Mouse (Mus musculus) lung, adult 2 months (tissue): ENCODE results near the gene Nat14. TPM values are rescaled to one million over a fixed set of nuclear protein-coding genes. Genes with fewer than 3 reads are reported as not detected.

Experiments used
- DNase-seq: peaks from one replicate; pipeline ENCODE4 v3.0.0; 2022
- H3K4me1 ChIP-seq: fragments of 200-500 bp; 2 replicates; pipeline ENCODE4 v1.6.1; 2011; ENCODE audit warnings: low read length; ENCODE audit not compliant: control insufficient read depth, insufficient read depth
- H3K4me3 ChIP-seq: fragments of 200-500 bp; replicated peaks from 2 replicates; pipeline ENCODE3; 2011; ENCODE audit warnings: low read depth, mild to moderate bottlenecking, control low read depth, low read length; ENCODE audit errors: extremely low read depth
- CTCF ChIP-seq: fragments of 200-500 bp; IDR thresholded peaks from 2 replicates; pipeline ENCODE4 v1.5.1; 2011; ENCODE audit warnings: mild to moderate bottlenecking, low read length, control low read depth; ENCODE audit not compliant: insufficient read depth
- POLR2A ChIP-seq: fragments of 200-500 bp; IDR thresholded peaks from 2 replicates; pipeline ENCODE4 v1.6.1; 2011; ENCODE audit warnings: low read depth, mild to moderate bottlenecking, control low read depth, low read length, borderline replicate concordance; ENCODE audit errors: extremely low read depth
- WGBS: fragments of 180-500 bp; shearing (Covaris S2); methylation state at CpG from one replicate; pipeline ENCODE4 v1.1.7; 2018; 5-methylcytosine and 5-hydroxymethylcytosine counted together
- polyA plus RNA-seq: library from polyadenylated mRNA; depleted of rRNA; stranded (reverse); fragments of >200 nt; gene quantifications from 2 replicates; pipeline ENCODE4 v1.2.3, GENCODE M21; 2012

The Nat14 gene
- polyA plus RNA-seq, 1 experiment = 7.6 TPM

DNA sequence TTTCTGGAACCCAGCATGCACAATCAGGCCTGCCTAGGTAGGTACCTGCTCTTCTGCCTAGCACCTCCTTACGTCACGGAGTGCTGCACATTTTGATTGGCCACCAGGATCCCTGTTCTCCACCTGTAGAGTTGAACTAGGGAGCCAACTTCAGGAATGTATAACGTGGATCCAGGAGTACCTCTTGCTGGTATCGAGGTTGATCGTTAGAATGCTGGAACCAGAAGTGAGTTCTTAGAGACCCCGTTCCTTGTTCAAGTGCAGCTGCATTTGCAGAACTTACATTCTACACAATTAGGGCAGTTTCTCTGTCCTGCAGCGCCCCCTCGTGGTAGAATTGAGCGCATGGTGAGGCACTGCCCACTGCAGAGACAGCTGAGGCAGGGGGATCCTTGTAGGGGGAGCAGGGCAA, 18.2 kb downstream of the Nat14 start:
- Histone ChIP-seq H3K4me1 (no peaks in the 10 kb centered on the region), H3K4me3 (no peak overlapping the region)
- peak; percentile 79 for TF ChIP-seq CTCF
- no peak for TF ChIP-seq POLR2A
- peak; percentile 80 for DNase-seq
- 22% methylated on average over 9 of the region's 9 CpGs for WGBS

DNA sequence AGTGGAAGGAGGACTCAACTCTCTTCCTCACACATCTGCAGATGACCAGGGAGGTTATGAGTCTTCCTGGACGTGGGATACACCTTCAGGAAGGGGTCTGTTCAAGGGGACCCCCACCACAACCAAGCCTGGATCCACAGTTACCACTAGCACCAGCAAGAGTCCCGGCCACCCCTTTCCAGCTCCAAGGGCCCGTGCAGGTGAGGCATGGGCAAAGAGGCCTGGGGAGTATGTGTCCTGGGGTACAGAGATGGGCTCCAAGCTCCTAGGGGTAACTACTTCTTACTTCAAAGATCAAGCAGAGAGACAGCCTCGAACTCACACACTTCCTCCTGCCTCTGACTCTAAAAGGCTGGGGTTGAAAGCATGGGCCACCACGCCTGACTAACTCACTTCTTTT, 20.8 kb downstream of the Nat14 start:
- no peak for DNase-seq
- WGBS = 42% methylated on average over 5 of the region's 5 CpGs
- H3K4me3 ChIP-seq = no peak overlapping the region
- H3K4me1 ChIP-seq = no peaks in the 10 kb centered on the region
- TF ChIP-seq CTCF (no peak), POLR2A (no peak)

DNA sequence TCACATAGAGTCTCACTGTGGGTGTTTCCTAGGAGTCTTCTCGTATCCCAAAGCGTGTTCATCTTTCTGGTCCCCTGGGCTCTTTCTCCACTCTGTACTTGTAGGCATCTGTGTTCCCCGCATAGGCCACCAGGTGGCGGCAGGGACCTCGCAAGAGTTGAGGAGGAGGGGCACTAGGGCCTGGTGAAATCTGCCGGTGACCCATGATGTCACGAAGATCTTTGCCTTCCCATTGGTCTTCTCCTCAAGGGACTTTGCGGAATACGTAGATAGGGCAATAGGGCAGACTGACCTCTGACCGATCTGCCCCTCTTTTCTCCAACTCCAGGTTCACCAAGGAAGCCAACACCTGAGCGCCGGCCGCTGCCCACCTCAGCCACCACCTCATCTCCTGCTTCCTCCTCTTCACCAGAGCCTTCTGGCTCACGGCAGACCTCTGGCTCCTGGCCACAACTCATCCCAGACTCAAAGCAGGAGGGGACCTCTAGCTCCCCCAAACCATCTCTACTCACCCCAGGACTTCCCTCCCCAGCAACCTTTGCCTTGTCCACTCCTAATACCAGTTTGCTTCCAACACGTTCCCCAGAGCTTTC, 21.5 kb downstream of the Nat14 start:
- TF ChIP-seq POLR2A (no peak), CTCF (peak; percentile 91)
- WGBS = 11% methylated on average over 15 of the region's 15 CpGs
- peak; percentile 97 for DNase-seq
- H3K4me3 ChIP-seq = peak overlapping the region; percentile 63
- no peaks in the 10 kb centered on the region for H3K4me1 ChIP-seq

DNA sequence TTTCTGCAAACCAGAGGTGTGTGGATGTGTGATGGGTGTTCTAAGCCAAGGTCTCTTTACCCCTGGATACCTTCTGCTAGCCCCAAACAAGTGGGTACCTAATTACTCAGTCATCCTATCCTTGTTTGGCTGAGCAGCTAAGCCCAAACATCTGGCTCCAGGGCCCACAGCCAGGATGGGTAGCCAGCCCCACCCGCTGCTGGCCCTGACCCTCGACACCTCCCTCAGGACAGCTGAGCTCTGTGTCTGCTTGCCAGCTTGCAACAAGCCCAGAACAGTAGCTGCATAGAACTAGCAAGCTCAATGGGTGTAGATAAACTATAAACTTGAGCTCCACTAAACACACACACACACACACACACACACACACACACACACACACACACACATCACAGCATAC, 26.0 kb downstream of the Nat14 start:
- H3K4me1 ChIP-seq = no peaks in the 10 kb centered on the region
- no peak for DNase-seq
- H3K4me3 ChIP-seq = no peak overlapping the region
- TF ChIP-seq POLR2A = no peak
- no peak for TF ChIP-seq CTCF
- 20% methylated on average over 2 of the region's 2 CpGs for WGBS

DNA sequence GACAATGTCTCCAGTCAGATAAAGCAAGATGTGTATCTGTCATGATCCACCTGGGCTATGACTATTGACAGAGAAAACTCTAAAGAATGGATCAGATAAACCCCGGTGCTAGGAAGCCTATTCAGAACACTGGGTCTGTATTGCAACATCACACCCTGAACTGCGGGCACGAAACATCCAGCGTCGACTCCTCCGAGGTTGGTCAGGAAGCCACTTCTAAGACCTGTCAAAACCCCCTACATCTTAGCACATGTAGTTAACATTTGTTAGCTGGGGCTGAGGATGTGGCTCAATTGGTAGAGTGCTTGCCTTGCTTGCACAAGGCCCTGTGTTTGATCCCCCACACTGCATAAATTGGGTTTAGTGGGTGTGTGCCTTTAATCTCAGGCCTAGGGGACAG, 26.6 kb downstream of the Nat14 start:
- H3K4me3 ChIP-seq = no peak overlapping the region
- whole genome bisulfite sequencing = 28% methylated on average over 6 of the region's 6 CpGs
- DNase-seq = no peak
- TF ChIP-seq CTCF (no peak), POLR2A (no peak)
- H3K4me1 ChIP-seq = no peaks in the 10 kb centered on the region

DNA sequence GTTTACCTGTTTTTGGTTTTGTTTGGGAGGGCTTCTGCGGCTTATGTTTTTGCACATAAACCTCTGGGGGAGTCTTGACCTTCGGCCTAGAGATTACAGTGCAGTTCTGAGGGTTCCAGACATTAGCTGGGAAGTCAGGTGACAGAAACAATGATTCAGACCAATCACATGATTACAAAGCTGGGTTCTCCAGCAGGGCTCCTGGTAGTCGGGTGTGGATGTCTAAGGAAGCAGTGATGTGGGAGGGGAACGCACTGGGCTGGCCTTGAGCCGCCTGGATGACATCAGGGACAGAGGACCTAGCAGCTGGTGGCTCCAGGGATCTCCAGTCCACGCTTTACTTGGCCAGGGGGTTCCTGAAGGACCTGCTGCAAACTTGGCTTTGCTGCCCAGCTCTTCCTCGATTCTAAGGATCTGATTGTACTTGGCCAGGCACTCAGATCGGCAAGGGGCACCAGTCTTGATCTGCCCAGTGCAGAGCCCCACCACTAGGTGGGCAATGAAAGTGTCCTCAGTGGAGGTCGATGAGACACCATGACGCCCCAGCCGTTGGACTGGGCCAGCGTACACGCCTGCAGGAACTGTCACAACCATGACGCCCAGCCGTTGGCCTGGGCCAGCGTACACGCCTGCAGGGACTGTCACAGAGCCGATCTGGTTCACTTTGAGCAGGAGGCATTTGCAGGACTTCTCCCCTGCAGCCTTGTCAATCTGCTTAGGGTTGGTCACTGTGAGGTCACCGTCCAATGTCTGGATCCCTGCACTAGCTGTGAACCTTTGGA, 28.9 kb downstream of the Nat14 start:
- peaks cover 2% of the 10 kb centered on the region for H3K4me1 ChIP-seq
- no peak for DNase-seq
- 77% methylated on average over 19 of the region's 19 CpGs for WGBS
- H3K4me3 ChIP-seq = no peak overlapping the region
- TF ChIP-seq CTCF = no peak
- no peak for TF ChIP-seq POLR2A

DNA sequence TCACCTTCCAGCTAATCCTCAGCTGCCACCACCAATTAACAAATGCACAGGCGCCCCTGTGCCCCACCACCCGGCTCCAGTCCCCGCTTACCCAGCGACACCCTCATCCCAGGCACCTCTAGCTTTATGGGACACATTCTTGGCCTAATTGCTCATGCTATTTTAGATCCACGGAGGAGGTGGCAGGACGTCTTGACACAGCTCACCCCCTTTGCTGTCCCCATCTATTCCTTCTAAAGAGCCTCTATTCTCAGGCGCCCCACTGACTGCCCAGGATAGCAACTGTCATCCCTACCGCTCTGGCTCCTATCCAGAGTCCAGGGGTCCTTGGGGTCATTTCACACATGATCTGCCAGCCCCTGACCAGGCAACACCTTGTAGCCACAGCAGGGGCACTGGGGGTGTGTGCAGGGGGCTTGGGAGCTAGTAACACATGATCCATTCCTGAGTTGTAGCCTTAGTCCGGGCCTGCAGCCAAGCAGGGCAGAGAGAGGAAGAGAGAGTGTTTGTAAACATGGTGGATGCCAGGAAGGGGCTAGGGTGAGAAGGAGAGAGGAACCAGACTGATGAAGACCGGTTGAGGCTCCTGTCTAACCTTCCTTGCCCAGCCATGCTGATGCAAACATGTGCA, 32.1 kb downstream of the Nat14 start:
- Histone ChIP-seq H3K4me1 (peaks cover 2% of the 10 kb centered on the region), H3K4me3 (no peak overlapping the region)
- TF ChIP-seq POLR2A (no peak), CTCF (no peak)
- DNase-seq = no peak
- 26% methylated on average over 10 of the region's 10 CpGs for WGBS

DNA sequence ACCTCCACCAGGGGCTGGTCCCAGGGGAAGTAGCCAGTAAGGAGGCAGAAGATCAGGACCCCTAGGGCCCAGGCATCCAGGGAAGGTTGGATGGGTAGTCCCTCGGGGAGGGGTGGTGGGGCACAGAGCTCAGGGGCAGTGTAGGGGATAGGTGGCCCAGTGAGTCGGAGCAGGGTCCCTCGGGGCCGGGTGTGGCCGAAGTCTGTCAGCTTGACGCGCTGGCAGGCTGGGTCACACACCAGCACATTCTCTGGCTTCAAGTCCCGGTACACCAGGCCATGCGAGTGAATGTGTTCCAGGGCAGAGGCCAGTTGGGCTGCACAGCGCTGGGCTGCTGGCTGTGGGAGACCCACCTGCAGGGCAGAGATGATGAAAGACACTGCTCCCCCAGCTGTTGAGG, 35.5 kb downstream of the Nat14 start:
- TF ChIP-seq POLR2A (no peak), CTCF (no peak)

DNA sequence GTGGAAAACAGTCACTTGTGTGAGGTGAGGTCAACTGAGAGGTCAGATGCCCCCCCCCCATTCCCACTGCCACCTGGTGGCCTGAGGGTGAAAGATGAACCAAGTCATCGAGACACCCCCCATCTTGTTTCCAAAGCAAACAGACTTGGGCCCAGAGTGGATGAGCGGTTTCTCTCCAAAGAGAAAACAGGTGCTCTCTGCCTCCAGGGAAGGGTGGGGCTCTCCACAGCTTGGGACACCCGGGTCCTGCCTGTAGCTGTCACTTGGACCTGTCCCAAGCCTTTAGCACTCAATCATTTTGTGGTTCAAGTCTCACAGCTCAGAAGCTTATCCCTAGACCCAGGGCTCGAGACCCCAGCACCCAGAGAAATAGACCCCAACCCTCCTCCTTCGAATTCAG, 41.7 kb downstream of the Nat14 start:
- WGBS = 55% methylated on average over 5 of the region's 5 CpGs
- DNase-seq = no peak
- no peak for TF ChIP-seq CTCF
- no peak for TF ChIP-seq POLR2A
- no peak overlapping the region for H3K4me3 ChIP-seq
- H3K4me1 ChIP-seq = no peaks in the 10 kb centered on the region

More for the DNA sequence above, 35.5 kb downstream of the Nat14 start:
- DNase-seq = no peak
- peaks cover 2% of the 10 kb centered on the region for H3K4me1 ChIP-seq
- H3K4me3 ChIP-seq = no peak overlapping the region
- 82% methylated on average over 10 of the region's 10 CpGs for WGBS
